Mouse (Mus musculus): Measurements from ENCODE around the gene Zfp536.

Zfp536 gene

GRCm38 (mm10) chr7:37773312-37773702 lies at the start of gene Zfp536:
Gene Zfp536 (minus strand): TSS chr7:37773641.
- DNase-seq: peak; percentile 57

- no peak for DNase-seq
Observed at GRCm38 (mm10) chr7:37820670-37821301, 47.3 kb upstream of the Zfp536 start.

GRCm38 (mm10) chr7:37818631-37819340 lies 45.3 kb upstream of the Zfp536 start:
- DNase-seq: no peak

GRCm38 (mm10) chr7:37816901-37817300 lies 43.5 kb upstream of the Zfp536 start:
- no peak for DNase-seq

- DNase-seq: no peak
Observed at GRCm38 (mm10) chr7:37814844-37815406, 41.5 kb upstream of the Zfp536 start.

GRCm38 (mm10) chr7:37813676-37814075 lies 40.2 kb upstream of the Zfp536 start:
- DNase-seq: no peak

GRCm38 (mm10) chr7:37809908-37810307 lies 36.5 kb upstream of the Zfp536 start:
- DNase-seq: no peak

- DNase-seq: no peak
Observed at GRCm38 (mm10) chr7:37809001-37809400, 35.6 kb upstream of the Zfp536 start.

- no peak for DNase-seq
Observed at GRCm38 (mm10) chr7:37801160-37801559, 27.7 kb upstream of the Zfp536 start.

- DNase-seq: no peak
Observed at GRCm38 (mm10) chr7:37788721-37789120, 15.3 kb upstream of the Zfp536 start.

GRCm38 (mm10) chr7:37775502-37775901 lies 2.1 kb upstream of the Zfp536 start:
- DNase-seq: peak; percentile 86

GRCm38 (mm10) chr7:37774463-37774970 lies 1.1 kb upstream of the Zfp536 start:
- peak; percentile 32 for DNase-seq

GRCm38 (mm10) chr7:37773906-37774305 lies 465 bp upstream of the Zfp536 start:
- no peak for DNase-seq

GRCm38 (mm10) chr7:37772376-37773311 lies 797 bp downstream of the Zfp536 start:
- peak; percentile 65 for DNase-seq

- DNase-seq: peak; percentile 57
Observed at GRCm38 (mm10) chr7:37771491-37772375, 1.7 kb downstream of the Zfp536 start.

GRCm38 (mm10) chr7:37770400-37771050 lies 2.9 kb downstream of the Zfp536 start:
- peak; percentile 83 for DNase-seq

- DNase-seq: peak; percentile 39
Observed at GRCm38 (mm10) chr7:37769526-37770399, 3.7 kb downstream of the Zfp536 start.

GRCm38 (mm10) chr7:37769004-37769403 lies 4.4 kb downstream of the Zfp536 start:
- peak; percentile 27 for DNase-seq

- no peak for DNase-seq
Observed at GRCm38 (mm10) chr7:37768310-37768940, 5.0 kb downstream of the Zfp536 start.

- DNase-seq: no peak
Observed at GRCm38 (mm10) chr7:37758886-37759285, 14.6 kb downstream of the Zfp536 start.

All from cerebellum, adult 8-10 months (tissue).